ENCODE assay signal across 26 mouse cellular contexts in the genomic region with DNA sequence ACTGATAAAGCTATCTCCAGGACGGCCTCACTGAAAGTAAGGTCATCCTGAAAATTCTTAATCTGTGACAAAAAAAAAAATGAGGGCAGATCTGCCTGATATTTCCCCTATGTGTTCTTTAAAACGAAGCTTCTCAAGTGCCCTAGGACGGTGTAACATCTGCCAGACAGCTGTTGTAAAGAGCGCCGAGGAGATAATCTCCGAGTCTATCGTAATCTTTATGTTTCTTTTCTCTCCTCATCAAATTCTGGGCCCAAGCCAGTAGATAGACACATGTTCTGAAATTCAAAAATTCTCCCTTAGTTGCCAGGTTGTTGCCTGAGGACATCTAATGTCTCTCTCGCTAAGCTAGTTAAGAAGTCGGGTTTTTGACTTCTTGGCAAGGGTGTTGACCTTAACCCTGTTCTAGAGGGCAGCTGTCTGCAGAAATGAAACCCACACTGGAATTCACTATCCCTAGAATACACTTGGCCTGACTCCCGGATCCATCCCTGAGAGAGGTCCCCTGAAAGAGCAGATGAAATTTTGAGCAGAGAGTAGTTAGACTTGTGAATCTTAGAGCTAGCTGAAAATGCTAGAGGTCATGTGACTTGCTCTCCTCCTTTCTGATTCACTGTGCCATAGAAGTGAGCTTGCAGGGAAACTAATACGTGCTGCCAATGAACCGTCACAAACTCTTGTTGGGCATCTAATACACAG.
DNase-seq lines count a peak whose midpoint lies in the region; ATAC-seq and TF ChIP-seq lines count a peak whose summit lies in the region.
"Had no signal": no experiment of that assay in that cellular context is flagged by ENCODE, and none has a peak within 500 bp of the region (broad histone marks: within the 10 kb centered on the region; RNA-seq: fewer than 3 reads in every experiment).

No protein-coding gene starts in this region.

- peaks cover 11% of the 10 kb centered on the region for H3K4me1 ChIP-seq in heart, embryonic 16.5 days (ENCODE audit: control insufficient read depth, insufficient read depth, low read length)
- H3K4me1 ChIP-seq in heart, embryonic 12.5 days (replicated peaks), result peaks cover 10% of the 10 kb centered on the region; the same call in 1 of the 2 replicates
- H3K4me1 ChIP-seq in lung, embryonic 15.5 days, result peaks cover 12% of the 10 kb centered on the region
- no peaks in the 10 kb centered on the region for H3K4me1 ChIP-seq in thymus, adult 2 months (replicated peaks; ENCODE audit: control insufficient read depth, insufficient read depth, low read length)
- H3K4me1 ChIP-seq: forebrain, embryonic 13.5 days; hindbrain, embryonic 12.5 days; kidney, embryonic 15.5 days; neural tube, embryonic 12.5 days had no signal

- DNase-seq in lung, postnatal 36 days, result no peak
- DNase-seq in adipocyte (ENCODE audit: low spot score), result peak; percentile 72
- no peak for DNase-seq in thymus, adult 2 months
- DNase-seq: adrenal gland, postnatal 36 days; cerebellum, adult 18-20 months; cerebellum, postnatal 25 days; embryo, embryonic 11 days; kidney, postnatal 4 days; layer of hippocampus, adult 9-11 months; right cerebral cortex, postnatal 4 days; thymus, postnatal 25 days had no signal

- ATAC-seq in heart, embryonic 16.5 days (replicated peaks; ENCODE audit: extremely low read depth, insufficient read depth, low FRiP score), result peak; percentile 37; the same call in 1 of the 2 replicates
- ATAC-seq in heart, embryonic 12.5 days (ENCODE audit: insufficient number of reproducible peaks, low FRiP score), result no peak
- peak; percentile 48; the same call in 1 of the 2 replicates for ATAC-seq in lung, embryonic 15.5 days (ENCODE audit: borderline replicate concordance, extremely low read depth, low FRiP score, low TSS enrichment)
- ATAC-seq: activated CD4-positive, CD25-positive, alpha-beta regulatory T cell, adult 4 months; CD4-positive, CD25-positive, alpha-beta regulatory T cell, adult 4 months; forebrain, embryonic 13.5 days had no signal

- H3K27ac ChIP-seq in heart, embryonic 16.5 days (ENCODE audit: low read length), result no peak overlapping the region
- H3K27ac ChIP-seq in heart, embryonic 12.5 days (ENCODE audit: poor library complexity, severe bottlenecking), result no peak overlapping the region
- no peak overlapping the region for H3K27ac ChIP-seq in lung, embryonic 15.5 days
- no peak overlapping the region for H3K27ac ChIP-seq in thymus, adult 2 months (ENCODE audit: control insufficient read depth, insufficient read depth, low read length)
- H3K27ac ChIP-seq: forebrain, embryonic 13.5 days; heart, embryonic 15.5 days; hindbrain, embryonic 12.5 days; kidney, embryonic 15.5 days; liver, embryonic 14.5 days; macrophage; neural tube, embryonic 12.5 days had no signal

- H3K36me3 ChIP-seq in heart, embryonic 16.5 days (ENCODE audit: control insufficient read depth, insufficient read depth), result no peaks in the 10 kb centered on the region
- no peaks in the 10 kb centered on the region for H3K36me3 ChIP-seq in heart, embryonic 12.5 days
- no peaks in the 10 kb centered on the region for H3K36me3 ChIP-seq in lung, embryonic 15.5 days
- H3K36me3 ChIP-seq in myocyte (ENCODE audit: control insufficient read depth, insufficient read depth), result no peaks in the 10 kb centered on the region
- H3K36me3 ChIP-seq in thymus, adult 2 months (ENCODE audit: control insufficient read depth, insufficient read depth, low read length), result no peaks in the 10 kb centered on the region
- H3K36me3 ChIP-seq: G1E; heart, embryonic 15.5 days; hindbrain, embryonic 12.5 days; kidney, embryonic 15.5 days; neural tube, embryonic 12.5 days had no signal

- 43% methylated on average over 12 of the region's 12 CpGs for WGBS in heart, embryonic 16.5 days
- WGBS in heart, embryonic 12.5 days, result 68% methylated on average over 12 of the region's 12 CpGs
- WGBS in lung, embryonic 15.5 days, result 45% methylated on average over 12 of the region's 12 CpGs
- WGBS in thymus, adult 2 months, result 96% methylated on average over 12 of the region's 12 CpGs

- no peak for TF ChIP-seq POLR2A in myocyte (IDR thresholded peaks at IDR 0.05; ENCODE audit: insufficient read length, low read depth)
- TF ChIP-seq POLR2A in thymus, adult 2 months (IDR thresholded peaks at IDR 0.05; ENCODE audit: control insufficient read depth, extremely low read depth, insufficient read depth, low read length, poor library complexity), result no peak

- TF ChIP-seq CTCF in thymus, adult 2 months (IDR thresholded peaks at IDR 0.05; ENCODE audit: borderline replicate concordance, control insufficient read depth, extremely low read depth, insufficient read depth, low read length, poor library complexity), result no peak

- H3K27me3 ChIP-seq in heart, embryonic 16.5 days (ENCODE audit: control insufficient read depth, insufficient read depth, low read length), result no peaks in the 10 kb centered on the region
- no peaks in the 10 kb centered on the region for H3K27me3 ChIP-seq in heart, embryonic 12.5 days (replicated peaks)
- no peaks in the 10 kb centered on the region for H3K27me3 ChIP-seq in lung, embryonic 15.5 days
- no peaks in the 10 kb centered on the region for H3K27me3 ChIP-seq in myocyte (ENCODE audit: control insufficient read depth, insufficient read depth, insufficient read length)
- no peaks in the 10 kb centered on the region for H3K27me3 ChIP-seq in thymus, adult 2 months (ENCODE audit: control insufficient read depth, insufficient read depth, low read length)
- H3K27me3 ChIP-seq: forebrain, embryonic 13.5 days; heart, embryonic 15.5 days; neural tube, embryonic 12.5 days had no signal

- H3K79me2 ChIP-seq in myocyte (ENCODE audit: control insufficient read depth, insufficient read depth), result no peaks in the 10 kb centered on the region

- no peak overlapping the region for H3ac ChIP-seq in myocyte (ENCODE audit: control insufficient read depth, insufficient read length)

- no peak overlapping the region for H3K4me3 ChIP-seq in heart, embryonic 16.5 days (ENCODE audit: low read length)
- H3K4me3 ChIP-seq in heart, embryonic 12.5 days, result no peak overlapping the region
- H3K4me3 ChIP-seq in lung, embryonic 15.5 days, result no peak overlapping the region
- H3K4me3 ChIP-seq in myocyte, result no peak overlapping the region
- H3K4me3 ChIP-seq in thymus, adult 2 months (ENCODE audit: control insufficient read depth, insufficient read depth, low read length), result no peak overlapping the region
- H3K4me3 ChIP-seq: forebrain, embryonic 13.5 days; heart, embryonic 15.5 days; hindbrain, embryonic 12.5 days; kidney, embryonic 15.5 days; neural tube, embryonic 12.5 days had no signal

- H3K9ac ChIP-seq in heart, embryonic 16.5 days (ENCODE audit: low read length), result no peak overlapping the region
- no peak overlapping the region for H3K9ac ChIP-seq in heart, embryonic 12.5 days
- no peak overlapping the region for H3K9ac ChIP-seq in lung, embryonic 15.5 days
- H3K9ac ChIP-seq: forebrain, embryonic 13.5 days; heart, embryonic 15.5 days; hindbrain, embryonic 12.5 days; kidney, embryonic 15.5 days; liver, embryonic 14.5 days; neural tube, embryonic 12.5 days had no signal

- H3K4me2 ChIP-seq in heart, embryonic 16.5 days (ENCODE audit: low read depth, low read length), result 0 out of 2 replicates have a peak overlapping the region, but pooled peaks have one; percentile 10
- H3K4me2 ChIP-seq in heart, embryonic 12.5 days, result no peak overlapping the region
- H3K4me2 ChIP-seq in lung, embryonic 15.5 days, result peak overlapping the region; percentile 23; the same call in 1 of the 2 replicates
- H3K4me2 ChIP-seq in myocyte (ENCODE audit: low read depth), result no peak overlapping the region
- H3K4me2 ChIP-seq: forebrain, embryonic 13.5 days; heart, embryonic 15.5 days; hindbrain, embryonic 12.5 days; kidney, embryonic 15.5 days; midbrain, embryonic 11.5 days; neural tube, embryonic 12.5 days had no signal

- H3K9me3 ChIP-seq in heart, embryonic 16.5 days (replicated peaks; ENCODE audit: control insufficient read depth, low read length), result no peaks in the 10 kb centered on the region
- H3K9me3 ChIP-seq in heart, embryonic 12.5 days (replicated peaks), result peaks cover 5% of the 10 kb centered on the region
- H3K9me3 ChIP-seq in lung, embryonic 15.5 days, result no peaks in the 10 kb centered on the region
- H3K9me3 ChIP-seq: forebrain, embryonic 13.5 days; heart, embryonic 15.5 days; kidney, embryonic 15.5 days; neural tube, embryonic 12.5 days had no signal

TF ChIP-seq in myocyte, 11 proteins besides CTCF, POLR2A, EP300 and RAD21:
- peak; percentile 59 for TF ChIP-seq USF1 (IDR thresholded peaks at IDR 0.05; ENCODE audit: low read depth)
- TF ChIP-seq E2F4 (IDR thresholded peaks at IDR 0.05; ENCODE audit: insufficient read depth), result no peak
- TF ChIP-seq POLR2AphosphoS2 (IDR thresholded peaks at IDR 0.05; ENCODE audit: insufficient read length, low read depth), result no peak
- no peak for TF ChIP-seq TCF3 (IDR thresholded peaks at IDR 0.05; ENCODE audit: insufficient read length, low read depth)

Comparison
In these comparisons a context has a peak if more than half of its experiments do, and no peak if none do; other contexts are left out.
1. H3K4me2 ChIP-seq: peak in heart, embryonic 16.5 days (single experiment) and lung, embryonic 15.5 days (single experiment); none in heart, embryonic 12.5 days (single experiment) and myocyte (single experiment).